Mouse (Mus musculus): Measurements from ENCODE around the gene Nfkbil1.

DNA sequence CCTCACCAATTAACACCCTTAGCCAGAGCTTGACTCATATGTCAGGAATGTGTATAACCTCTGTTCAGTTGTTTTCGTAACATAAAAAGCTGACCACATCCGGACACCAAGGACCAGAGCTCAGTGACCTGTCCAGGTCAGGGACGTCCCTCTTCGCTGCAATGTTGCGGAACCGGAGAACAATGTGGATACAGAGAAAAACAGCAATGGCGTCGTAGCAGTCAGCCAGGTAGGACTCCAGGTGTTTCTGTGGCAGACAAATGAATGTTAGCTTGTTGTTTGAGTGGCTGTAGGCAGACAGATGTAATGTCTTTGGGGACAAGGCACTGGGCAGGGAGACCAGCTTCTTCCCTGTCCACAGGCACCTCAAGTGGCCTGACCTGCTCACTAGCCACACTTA is 42.5 kb upstream of the Nfkbil1 start:
- TF ChIP-seq CTCF (IDR thresholded peaks at IDR 0.05; ENCODE audit: low read depth) (no peak), EP300 (IDR thresholded peaks at IDR 0.05; ENCODE audit: low read depth) (no peak)

Measured in liver, postnatal 0 days (tissue).